8 mouse cellular contexts compared by ENCODE assay signal in the genomic region with DNA sequence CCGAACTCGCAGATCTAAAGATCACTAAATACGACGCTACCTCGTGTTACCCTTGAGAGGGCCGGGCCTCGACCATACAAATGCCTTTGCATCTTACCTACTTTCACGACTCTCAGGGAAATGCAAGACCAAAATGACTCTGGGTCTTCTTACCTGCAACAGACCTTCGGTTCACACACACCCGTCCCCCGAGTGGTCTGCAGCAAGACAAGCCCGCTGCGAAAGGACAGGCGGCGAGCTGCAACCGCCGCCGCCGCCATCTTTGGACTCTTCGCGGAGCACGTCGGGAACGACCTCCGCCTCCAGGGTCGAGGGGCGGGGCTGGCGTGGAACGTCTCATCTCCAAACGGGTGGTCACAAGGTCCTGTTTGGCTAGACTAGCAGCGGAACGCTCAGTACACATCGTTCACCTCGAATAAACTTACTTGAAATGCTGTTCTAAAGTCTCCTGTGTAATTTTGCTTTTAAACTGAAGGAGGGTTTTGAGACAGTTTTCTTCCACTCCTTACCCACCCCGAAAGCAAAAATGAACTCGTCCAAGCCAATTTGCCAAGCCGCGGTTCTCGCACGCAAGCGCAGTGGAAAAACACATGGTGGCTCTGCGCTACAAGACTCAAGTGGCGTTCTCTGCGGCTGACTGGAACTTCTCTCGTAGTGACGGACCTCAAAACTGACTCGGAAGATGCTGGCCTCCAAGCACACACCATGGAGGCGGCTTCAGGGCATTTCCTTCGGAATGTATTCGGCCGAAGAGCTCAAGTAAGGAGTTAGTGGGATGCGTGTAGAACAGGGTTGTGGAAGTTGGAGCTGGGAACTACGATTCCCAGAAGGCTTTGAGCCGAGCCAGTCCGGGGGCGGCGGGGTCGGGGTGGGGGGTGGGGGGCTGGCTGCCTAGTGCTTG. TPM values are rescaled to one million over a fixed set of nuclear protein-coding genes. Genes with fewer than 3 reads are reported as not detected.
DNase-seq lines count a peak whose midpoint lies in the region; ATAC-seq and TF ChIP-seq lines count a peak whose summit lies in the region.

Gene Ptcd3 (minus strand): TSS at position 270 of the 901 bp plus-strand sequence.
Gene Polr1a (plus strand): TSS at position 573 of the 901 bp plus-strand sequence.

- H3K4me2 ChIP-seq in forebrain, embryonic 15.5 days (replicated peaks): peak within 1 kb of the TSS; percentile 72

- no peaks in the 10 kb centered on the region for H3K9me3 ChIP-seq in ES-E14 (ENCODE audit: control insufficient read depth, insufficient read depth, low read depth, low read length)
- no peaks in the 10 kb centered on the region for H3K9me3 ChIP-seq in forebrain, embryonic 15.5 days

- intact Hi-C loops in heart, postnatal 25 days (cut with DNase I): no loop called here

- WGBS in forebrain, embryonic 15.5 days: under 1% methylated on average over 58 of the region's 58 CpGs
- WGBS in lung, adult 2 months: under 1% methylated on average over 58 of the region's 58 CpGs

- ATAC-seq in forebrain, embryonic 15.5 days (replicated peaks): peak; percentile 95
- ATAC-seq in neutrophil, adult 5-6 weeks (ENCODE audit: extremely low read depth, insufficient number of reproducible peaks, low FRiP score, poor library complexity, severe bottlenecking): peak; percentile 91

- H3K27me3 ChIP-seq in forebrain, embryonic 15.5 days: no peaks in the 10 kb centered on the region

- peak within 1 kb of the TSS; percentile 91 to 97 for H3K4me3 ChIP-seq in ES-E14 (ENCODE audit: insufficient read depth in 1 of 2, low read depth in 1 of 2, low read length in 2 of 2, poor library complexity in 1 of 2, severe bottlenecking in 1 of 2)
- H3K4me3 ChIP-seq in forebrain, embryonic 15.5 days: peak within 1 kb of the TSS; percentile 77
- H3K4me3 ChIP-seq in lung, adult 2 months (replicated peaks; ENCODE audit: extremely low read depth, low read depth, low read length): peak within 1 kb of the TSS; percentile 90

- H3K27ac ChIP-seq in ES-E14 (ENCODE audit: insufficient read depth, low read depth, low read length, poor library complexity, severe bottlenecking): peak within 1 kb of the TSS; percentile 77
- H3K27ac ChIP-seq in forebrain, embryonic 15.5 days (replicated peaks): peak within 1 kb of the TSS; percentile 80

- H3K4me1 ChIP-seq in ES-E14 (ENCODE audit: control insufficient read depth in 2 of 2, insufficient read depth in 2 of 2, low read length in 2 of 2, poor library complexity in 1 of 2): no peaks in the 10 kb centered on the region; a peak in 1 of 4 replicates
- peaks cover 15% of the 10 kb centered on the region for H3K4me1 ChIP-seq in forebrain, embryonic 15.5 days
- H3K4me1 ChIP-seq in lung, adult 2 months (ENCODE audit: control insufficient read depth, insufficient read depth, low read length): peaks cover 6% of the 10 kb centered on the region

- peak within 1 kb of the TSS; percentile 98 for H3K9ac ChIP-seq in ES-E14 (ENCODE audit: insufficient read depth, low read depth, low read length, poor library complexity, severe bottlenecking)
- H3K9ac ChIP-seq in forebrain, embryonic 15.5 days (replicated peaks): peak within 1 kb of the TSS; percentile 64

- TF ChIP-seq POLR2A in lung, adult 2 months (IDR thresholded peaks at IDR 0.05; ENCODE audit: borderline replicate concordance, extremely low read depth, low read depth, low read length): peak; percentile 85

- no peak for TF ChIP-seq CTCF in lung, adult 2 months (IDR thresholded peaks at IDR 0.05; ENCODE audit: insufficient read depth, low read length)

- in situ Hi-C loops in ES-E14 (cut with MboI; ENCODE audit: low sequenced_read_pairs in 2 of 2, unreplicated experiment in 2 of 2): no loop called here

- peak; percentile 91 for DNase-seq in ES-E14 (ENCODE audit: low read depth, low spot score)
- DNase-seq in cerebellum, adult 11-12 months: peak; percentile 88
- DNase-seq in heart, postnatal 25 days (ENCODE audit: low spot score): peak; percentile 79
- peak; percentile 91 to 95 for DNase-seq in layer of hippocampus, adult 18-20 months (ENCODE audit: low spot score in 2 of 2)
- peak; percentile 90 for DNase-seq in lung, adult 2 months
- peak; percentile 73 to 81 for DNase-seq in thymus, adult 18-20 months

- H3K36me3 ChIP-seq in ES-E14 (ENCODE audit: control insufficient read depth, insufficient read depth, low read length, poor library complexity, severe bottlenecking): peaks cover 4% of the 10 kb centered on the region
- H3K36me3 ChIP-seq in forebrain, embryonic 15.5 days: peaks cover 24% of the 10 kb centered on the region

TF ChIP-seq in ES-E14, 5 proteins besides CTCF, POLR2A, EP300 and RAD21:
- TF ChIP-seq ZNF384 (IDR thresholded peaks at IDR 0.05; ENCODE audit: low read depth, low read length) (no peak), HCFC1 (IDR thresholded peaks at IDR 0.05; ENCODE audit: borderline replicate concordance, insufficient read depth, low read length) (peak; percentile 83), CHD2 (IDR thresholded peaks at IDR 0.05; ENCODE audit: low read depth, low read length) (no peak), MAFK (IDR thresholded peaks at IDR 0.05; ENCODE audit: insufficient read depth, low read depth, low read length) (no peak)

RNA-seq across cellular contexts. Expression of gene Ptcd3, which starts in this region (rescaled TPM):
- total RNA-seq in ES-E14 (2012; rRNA removed): 196 and 218 TPM in 2 replicates
- 90.4 and 98.1 TPM in 2 replicates for polyA plus RNA-seq in forebrain, embryonic 15.5 days (2015; fragmentation: Nextera tagmentation; extraction: Ambion mirVana)
- total RNA-seq in heart, postnatal 25 days (2021): 100 to 1,000 TPM; 128 to 129 TPM
- total RNA-seq in layer of hippocampus, adult 18-20 months (2021): 10 to 100 TPM; 64.9 to 66.1 TPM
- polyA plus RNA-seq in lung, adult 2 months (2012; rRNA removed): 5.2 and 10.0 TPM in 2 replicates
- total RNA-seq in neutrophil, adult 5-6 weeks (2017): 97.7 and 105 TPM in 2 replicates

RNA-seq across cellular contexts. Expression of gene Polr1a, which starts in this region (rescaled TPM):
- total RNA-seq in ES-E14 (2012; rRNA removed): 111 and 128 TPM in 2 replicates
- polyA plus RNA-seq in forebrain, embryonic 15.5 days (2015; fragmentation: Nextera tagmentation; extraction: Ambion mirVana): 18.9 and 19.9 TPM in 2 replicates
- 10 to 100 TPM; 41.9 TPM for total RNA-seq in heart, postnatal 25 days (2021)
- total RNA-seq in layer of hippocampus, adult 18-20 months (2021): 10 to 100 TPM; 34.2 to 35.4 TPM
- 9.7 and 11.6 TPM in 2 replicates for polyA plus RNA-seq in lung, adult 2 months (2012; rRNA removed)
- total RNA-seq in neutrophil, adult 5-6 weeks (2017): 64.6 and 76.6 TPM in 2 replicates

Comparison
In these comparisons a context has a peak if more than half of its experiments do, and no peak if none do; other contexts are left out.
1. Peak in every context shown above with its lines: DNase-seq, ATAC-seq, H3K4me3 ChIP-seq and H3K27ac ChIP-seq.